Mouse (Mus musculus) kidney, postnatal 10 days (tissue): Measurements from ENCODE around the gene Rif1.

Experiments
- DNase-seq: peaks from one replicate; pipeline ENCODE4 v3.0.0; 2021; ENCODE audit warnings: mixed read lengths

The Rif1 gene

DNA sequence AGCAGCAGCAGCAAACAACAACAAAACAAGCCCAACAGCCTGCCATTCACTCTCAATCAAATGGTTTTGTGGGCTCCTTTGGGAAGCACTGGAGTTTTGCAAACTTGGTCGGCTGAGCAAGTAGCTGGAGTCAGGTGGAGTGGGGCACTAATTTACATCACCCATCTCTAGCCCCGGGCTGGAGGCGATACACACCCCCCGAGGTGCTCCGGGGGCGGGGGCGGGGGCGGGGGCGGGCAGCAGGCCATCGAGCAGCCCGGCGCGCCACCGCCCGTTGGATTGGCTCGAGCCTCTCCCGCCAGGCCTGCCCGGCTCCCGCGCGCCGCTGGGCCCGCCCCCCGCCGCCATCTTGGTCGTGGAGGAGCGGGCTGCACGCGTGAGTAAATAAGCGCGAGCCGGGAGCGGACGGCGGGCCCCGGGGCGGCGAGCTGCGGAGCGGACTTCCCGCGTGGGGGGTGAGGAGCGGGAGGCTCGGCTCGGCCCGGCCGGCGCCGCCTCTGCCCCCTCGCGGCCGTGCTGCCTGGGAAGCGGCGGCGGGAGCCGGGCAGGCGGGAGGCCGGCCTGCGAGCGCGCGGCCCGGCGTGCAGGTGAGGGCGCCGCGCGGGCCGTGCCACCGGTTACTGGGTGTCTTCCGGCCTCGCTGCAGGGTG, at the start of gene Rif1:
Rif1 (plus strand) TSS at position 342 of the 650 bp plus-strand sequence.
- peak; percentile 94 for DNase-seq

DNA sequence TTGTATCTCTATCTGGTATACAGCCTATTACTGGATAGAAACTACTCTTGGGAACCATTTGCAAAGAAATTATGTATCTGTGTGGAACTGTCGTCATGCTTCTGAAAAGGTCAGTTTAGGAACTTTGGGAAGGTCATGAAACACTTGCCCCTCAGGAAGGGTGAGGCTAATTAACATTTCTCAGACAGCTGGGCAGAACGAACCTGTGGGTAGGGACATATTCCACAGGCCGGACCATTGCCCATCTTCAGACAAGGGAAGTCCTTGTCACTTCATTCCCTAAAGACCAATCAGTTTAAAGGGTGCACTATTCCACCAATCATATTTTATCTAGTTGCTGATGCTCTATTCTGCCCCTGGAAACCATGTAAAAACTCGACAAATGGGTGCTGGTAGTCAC, 45.6 kb upstream of the Rif1 start:
- no peak for DNase-seq

- no peak for DNase-seq
These were observed 43.2 kb upstream of the Rif1 start for GRCm38 (mm10) chr2:52029426-52029825.

- peak; percentile 24 for DNase-seq
These were observed 41.1 kb upstream of the Rif1 start for GRCm38 (mm10) chr2:52031491-52031890.

- no peak for DNase-seq
These were observed 38.0 kb upstream of the Rif1 start for GRCm38 (mm10) chr2:52034601-52035000.

GRCm38 (mm10) chr2:52035144-52035543, 37.5 kb upstream of the Rif1 start:
- DNase-seq: no peak

DNA sequence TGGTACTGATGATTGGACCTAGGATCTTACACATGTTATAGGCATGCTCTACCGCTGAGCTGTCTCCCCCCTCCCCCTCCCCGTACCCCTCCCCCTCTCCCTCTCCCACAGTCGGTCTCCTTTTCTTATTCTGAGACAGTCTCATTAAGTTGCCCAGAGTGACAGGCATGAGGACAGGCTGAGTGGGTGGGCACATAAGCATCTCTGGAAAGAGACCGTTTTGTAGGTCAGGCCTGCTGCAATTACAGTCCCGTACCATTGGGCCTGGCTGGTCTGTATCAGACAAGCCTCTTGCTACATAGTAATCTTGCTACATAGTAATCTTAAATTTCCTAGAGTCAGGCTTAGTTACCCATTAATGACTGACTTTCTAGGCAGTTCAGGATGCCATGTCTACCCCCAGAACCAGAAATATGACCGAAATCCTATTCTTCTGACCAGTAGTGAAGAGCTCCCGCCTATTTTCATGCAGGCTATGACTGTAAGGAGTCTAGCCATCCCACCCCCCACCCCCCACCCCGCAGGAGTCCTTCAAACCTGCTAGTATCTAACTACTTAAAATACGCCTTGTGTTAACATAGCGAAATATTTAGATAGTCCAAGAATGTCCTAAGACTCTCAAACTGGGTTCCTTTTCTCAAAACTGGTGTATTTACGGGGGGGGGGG, 35.6 kb upstream of the Rif1 start:
- DNase-seq: no peak

- peak; percentile 33 for DNase-seq
These were observed 34.8 kb upstream of the Rif1 start, which contains the start of gene Tnfaip6 for GRCm38 (mm10) chr2:52037882-52038281. Gene Tnfaip6, plus strand, starts transcription at chr2:52038009.

DNA sequence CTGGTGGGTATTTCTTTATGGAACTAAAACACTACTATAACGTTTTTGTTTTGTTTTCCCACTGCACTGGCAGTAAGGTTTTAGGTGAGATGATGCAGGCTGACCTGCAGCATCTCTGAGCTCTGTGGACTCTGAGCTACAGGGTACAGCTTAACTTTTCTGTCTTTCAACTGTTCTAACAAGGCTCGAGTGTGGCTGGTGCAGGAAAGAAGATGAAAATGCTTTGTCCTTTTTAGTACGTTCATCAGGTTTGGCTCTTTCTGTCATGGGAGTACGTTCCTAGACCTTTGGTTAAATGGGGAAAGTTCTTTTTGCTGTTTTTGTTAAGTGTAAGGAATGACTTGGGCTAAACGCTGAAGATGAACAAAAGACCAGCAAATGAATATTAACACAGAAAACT, 34.1 kb upstream of the Rif1 start:
- DNase-seq: no peak

DNA sequence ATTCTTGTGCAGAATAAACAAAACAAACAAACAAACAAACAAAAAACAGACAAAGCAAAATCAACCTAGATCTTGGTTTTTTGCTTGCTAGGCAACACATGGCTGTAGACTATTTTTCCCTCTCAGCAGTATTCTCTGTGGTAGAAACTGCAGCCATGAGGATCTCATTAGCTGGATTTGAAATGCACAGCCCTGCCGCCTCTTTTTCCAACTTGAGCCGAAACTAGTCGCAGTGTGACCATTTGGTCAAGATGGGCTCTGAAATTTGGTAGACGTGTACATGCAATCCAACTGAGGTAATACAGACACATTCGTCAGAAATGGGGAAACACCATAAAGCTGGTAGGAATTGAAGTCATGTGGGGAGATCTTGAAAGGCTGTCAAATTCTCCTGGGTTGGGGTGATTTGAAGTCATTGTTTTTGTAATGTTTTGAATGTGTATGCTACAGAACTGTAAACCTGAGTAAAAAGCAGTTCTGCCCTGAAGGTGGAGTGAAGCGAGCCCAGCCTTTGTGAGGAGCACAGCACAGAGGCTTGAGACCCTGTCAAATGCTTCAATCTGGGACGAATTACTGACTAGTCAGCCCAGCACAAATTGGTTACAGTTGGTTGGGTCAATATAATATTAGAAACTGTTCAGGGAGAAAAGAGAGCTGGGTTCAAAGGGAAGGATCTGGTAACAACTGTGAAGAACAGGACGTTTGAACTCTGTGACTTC, 33.4 kb upstream of the Rif1 start:
- no peak for DNase-seq

DNA sequence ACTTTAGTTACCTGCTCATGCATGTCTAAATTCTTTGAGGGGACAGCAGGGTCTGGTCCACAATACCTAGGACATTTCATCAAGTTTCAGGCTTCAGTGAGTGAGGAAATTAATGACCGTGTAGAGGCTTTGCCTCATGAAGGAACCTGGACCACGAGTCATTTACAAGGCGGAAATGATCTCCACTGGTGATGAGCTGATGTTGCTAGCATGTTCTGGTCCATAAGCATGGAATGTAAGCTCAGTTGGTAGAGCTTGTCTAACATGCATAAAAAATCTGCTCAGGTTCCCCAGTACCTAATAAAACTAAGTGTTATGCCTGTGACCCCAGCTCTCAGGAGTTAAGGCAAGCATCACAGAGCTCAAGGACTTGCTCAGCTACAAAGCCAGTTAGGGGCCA, 30.5 kb upstream of the Rif1 start:
- no peak for DNase-seq

DNA sequence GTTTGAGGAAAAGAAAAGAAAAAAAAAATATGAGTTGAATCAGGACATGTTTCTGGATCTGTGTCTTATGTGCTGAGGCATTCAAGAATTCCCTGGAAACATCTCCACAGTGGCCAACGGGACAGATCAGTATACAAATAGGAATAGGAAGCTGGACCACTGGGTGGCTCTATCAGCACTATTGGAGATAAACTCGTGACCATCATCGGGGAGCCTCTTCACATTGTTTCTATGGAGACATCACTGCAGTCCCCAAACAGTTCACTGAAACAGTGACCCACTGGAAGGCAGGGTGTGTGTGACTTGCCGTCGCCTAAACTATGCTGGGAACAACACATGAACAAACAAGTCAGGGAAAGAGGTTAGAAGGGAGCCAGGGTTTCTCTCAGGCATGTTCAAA, 29.9 kb upstream of the Rif1 start:
- DNase-seq: no peak

GRCm38 (mm10) chr2:52043485-52043884, 29.1 kb upstream of the Rif1 start:
- DNase-seq: no peak

DNA sequence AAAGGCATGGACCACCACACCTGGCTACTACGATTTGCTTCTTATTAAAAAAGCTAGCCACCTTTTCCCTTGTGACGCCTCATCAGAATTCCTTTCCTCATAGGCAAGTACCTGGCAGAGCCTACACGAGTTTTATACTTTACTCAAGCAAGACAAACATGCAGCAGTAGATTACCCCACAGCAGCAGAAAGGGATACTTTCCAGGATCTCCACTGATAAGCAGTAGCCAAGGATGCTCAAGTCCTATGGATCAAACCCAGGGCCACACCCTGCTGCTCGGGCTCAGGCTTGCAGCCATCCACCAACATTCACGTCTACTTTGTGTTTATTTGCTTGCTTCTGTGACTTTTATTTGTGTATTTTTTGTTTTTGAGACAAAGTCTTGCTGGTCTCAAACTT, 26.6 kb upstream of the Rif1 start:
- no peak for DNase-seq

DNA sequence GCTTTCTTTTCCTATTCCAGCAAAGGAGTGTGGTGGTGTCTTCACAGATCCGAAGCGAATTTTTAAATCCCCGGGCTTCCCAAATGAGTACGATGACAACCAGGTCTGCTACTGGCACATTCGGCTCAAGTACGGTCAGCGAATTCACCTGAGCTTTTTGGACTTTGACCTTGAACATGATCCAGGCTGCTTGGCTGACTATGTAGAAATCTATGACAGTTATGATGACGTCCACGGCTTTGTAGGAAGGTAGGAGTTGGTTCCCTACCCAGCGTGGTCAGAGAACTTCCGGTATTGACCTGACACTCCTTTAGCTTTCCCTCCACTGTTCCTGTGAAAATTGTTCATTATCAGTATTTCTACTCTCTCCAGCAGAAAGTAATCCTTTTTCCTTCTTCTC, 21.8 kb upstream of the Rif1 start:
- DNase-seq: no peak

- DNase-seq: no peak
These were observed 20.3 kb upstream of the Rif1 start for GRCm38 (mm10) chr2:52052335-52052734.

GRCm38 (mm10) chr2:52053502-52053901, 19.1 kb upstream of the Rif1 start:
- DNase-seq: no peak

DNA sequence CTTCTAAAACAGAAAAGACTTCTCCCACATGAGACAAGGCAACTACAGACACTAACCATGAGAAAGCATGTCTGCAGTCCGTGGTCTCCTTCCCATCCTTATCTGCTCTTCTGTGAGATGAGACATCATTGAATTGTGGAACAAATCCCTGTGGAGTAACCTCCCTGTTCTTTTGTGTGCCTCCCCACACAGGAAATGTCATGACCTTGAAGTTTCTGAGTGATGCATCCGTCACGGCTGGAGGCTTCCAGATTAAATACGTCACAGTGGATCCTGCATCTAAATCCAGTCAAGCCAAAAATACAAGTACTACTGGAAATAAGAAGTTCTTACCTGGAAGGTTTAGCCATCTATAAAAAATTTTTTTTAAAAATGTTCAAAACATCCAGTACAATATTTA, 17.0 kb upstream of the Rif1 start:
- DNase-seq: no peak

- DNase-seq: no peak
These were observed 15.5 kb upstream of the Rif1 start for GRCm38 (mm10) chr2:52057099-52057498.

DNA sequence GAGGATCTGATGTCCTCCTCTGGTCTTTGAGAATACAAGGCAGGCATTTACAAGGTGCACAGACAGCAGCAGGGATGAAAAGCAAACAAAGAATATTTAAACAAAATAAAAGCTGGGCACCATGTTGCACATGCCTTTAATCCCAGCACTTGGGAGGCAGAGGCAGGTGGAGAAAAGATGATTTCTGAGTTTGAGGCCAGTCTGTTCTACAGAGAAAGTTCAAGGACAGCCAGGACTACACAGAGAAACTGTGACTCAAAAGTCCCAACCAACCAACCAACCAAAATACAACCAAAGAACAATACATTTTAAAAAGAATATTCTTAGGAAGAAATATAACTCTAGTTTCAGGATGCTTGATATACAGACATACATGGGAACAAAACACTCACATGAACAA, 15.0 kb upstream of the Rif1 start:
- DNase-seq: no peak

DNA sequence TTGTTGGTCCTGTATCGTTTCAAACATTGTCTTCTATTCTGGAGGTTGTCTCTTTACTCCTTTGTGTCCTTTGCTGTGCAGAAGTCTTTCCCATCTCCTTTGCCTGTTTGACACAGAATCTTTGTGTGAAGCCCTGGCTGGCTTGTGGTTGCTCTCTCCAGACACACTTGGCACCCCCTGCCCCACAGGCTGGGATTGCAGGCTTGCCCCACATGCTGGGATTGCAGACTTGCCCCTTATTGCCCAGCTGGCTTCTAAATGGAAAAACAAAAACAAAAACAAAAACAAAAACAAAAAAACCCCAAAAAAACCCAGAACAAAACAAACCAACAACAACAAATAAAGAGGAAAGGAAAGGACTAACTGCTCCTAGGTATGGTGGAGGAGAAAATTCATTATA, 4.0 kb upstream of the Rif1 start:
- no peak for DNase-seq

- DNase-seq: no peak
These were observed 1.8 kb upstream of the Rif1 start for GRCm38 (mm10) chr2:52070816-52071215.

DNA sequence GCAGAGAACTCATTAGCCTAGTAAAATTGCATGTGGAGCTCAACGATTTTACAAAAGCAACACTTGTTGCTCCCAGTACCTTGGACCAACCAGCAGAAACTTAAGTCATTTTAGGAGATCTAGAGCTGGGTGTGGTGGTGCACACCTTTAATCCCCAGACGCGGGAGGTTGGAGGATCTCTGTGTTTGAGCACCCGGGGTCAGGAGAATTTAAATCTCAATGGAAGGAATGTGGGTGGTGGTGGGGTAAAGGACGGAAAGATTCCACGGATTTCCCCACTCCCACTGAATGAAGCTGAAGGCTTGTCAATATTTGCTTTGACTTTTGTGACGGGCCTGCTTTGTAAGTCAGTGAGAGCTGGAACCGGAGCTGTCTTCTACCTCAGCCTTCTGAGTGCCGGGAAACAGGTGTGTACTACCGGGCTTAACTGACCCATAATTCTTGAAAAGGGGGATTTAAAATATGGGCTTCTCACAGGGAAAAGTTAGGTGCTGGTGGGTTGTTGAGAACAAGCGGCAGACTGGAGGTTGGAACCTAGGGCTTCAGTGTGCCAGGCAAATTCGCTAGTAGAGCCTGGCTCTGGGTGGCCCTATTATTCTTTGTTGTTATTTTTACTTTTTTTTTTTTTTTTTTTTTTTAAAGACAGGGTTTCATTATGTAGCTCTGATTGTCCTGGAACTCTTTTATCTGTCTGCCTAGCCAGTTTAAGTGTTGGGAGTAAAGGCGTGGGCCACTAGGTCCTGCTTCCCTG, 1.2 kb upstream of the Rif1 start:
- DNase-seq: no peak
